Mouse (Mus musculus) central nervous system, embryonic 18 days (tissue): ENCODE data around the gene Rpp30. TPM values are rescaled to one million over a fixed set of nuclear protein-coding genes. Genes with fewer than 3 reads are reported as not detected.

Source experiments
- polyA plus RNA-seq: library from polyadenylated mRNA; depleted of rRNA; stranded (reverse); fragments of >200 nt; gene quantifications from 2 replicates; pipeline ENCODE4 v1.2.3, GENCODE M21; 2012; rRNA removed

Gene Rpp30
- 37.3 and 38.9 TPM in 2 replicates for polyA plus RNA-seq

GRCm38 (mm10) chr19:36083262-36084225 is at the start of gene Rpp30:
Gene Rpp30 (plus strand): TSS chr19:36083716.

GRCm38 (mm10) chr19:36057231-36057811 is 26.2 kb upstream of the Rpp30 start, which contains the start of gene Htr7:
Gene Htr7 (minus strand): TSS chr19:36057507.

DNA sequence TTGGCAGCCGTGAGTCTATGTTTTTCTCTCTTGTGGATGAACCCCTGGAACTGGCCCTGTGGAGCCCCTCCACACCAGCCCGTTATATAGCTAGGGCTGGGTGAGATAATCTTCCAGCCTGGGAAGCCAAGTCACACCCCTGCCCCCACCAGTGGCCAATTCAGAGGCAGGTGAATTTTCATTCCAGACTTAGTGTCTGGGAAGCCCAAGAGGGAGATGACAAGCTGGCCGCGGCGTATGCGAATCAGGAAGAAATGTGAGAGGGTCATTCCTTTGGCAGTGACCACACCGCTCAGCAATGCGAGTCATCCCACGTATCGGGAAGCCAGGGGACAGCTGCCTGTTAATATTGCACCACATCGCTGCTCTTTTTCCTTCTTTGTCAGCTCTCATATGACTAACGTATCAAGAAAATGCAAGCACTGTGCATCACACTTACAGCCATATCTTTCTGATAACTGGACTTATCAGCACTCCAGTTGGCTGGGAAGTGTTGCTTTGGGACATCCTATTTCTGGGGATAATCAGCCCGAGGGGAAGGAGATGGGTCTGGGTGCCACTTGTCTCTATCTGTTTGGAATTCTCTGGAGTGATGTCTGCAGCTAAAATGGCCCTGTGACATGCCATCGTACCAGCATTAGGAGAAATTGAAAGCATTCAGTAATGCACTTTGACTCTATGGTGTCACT is 36.4 kb downstream of the Rpp30 start, which contains the start of gene Ankrd1:
Gene Ankrd1 (minus strand): TSS at position 317 of the 689 bp plus-strand sequence.

Other genes with a start within 250 kb of the Rpp30 start
- gene Htr7, start 26.2 kb upstream of the Rpp30 start, polyA plus RNA-seq = 8.1 and 10.9 TPM in 2 replicates
- 0.09 and 0.29 TPM in 2 replicates for gene Ankrd1, start 36.4 kb downstream of the Rpp30 start, polyA plus RNA-seq